Mouse (Mus musculus): ENCODE data around the gene Clvs2. TPM values are rescaled to one million over a fixed set of nuclear protein-coding genes. Genes with fewer than 3 reads are reported as not detected.

Clvs2 gene
- total RNA-seq (2015), result not detected in 2 replicates
- not detected in 2 replicates for total RNA-seq (2017)

DNA sequence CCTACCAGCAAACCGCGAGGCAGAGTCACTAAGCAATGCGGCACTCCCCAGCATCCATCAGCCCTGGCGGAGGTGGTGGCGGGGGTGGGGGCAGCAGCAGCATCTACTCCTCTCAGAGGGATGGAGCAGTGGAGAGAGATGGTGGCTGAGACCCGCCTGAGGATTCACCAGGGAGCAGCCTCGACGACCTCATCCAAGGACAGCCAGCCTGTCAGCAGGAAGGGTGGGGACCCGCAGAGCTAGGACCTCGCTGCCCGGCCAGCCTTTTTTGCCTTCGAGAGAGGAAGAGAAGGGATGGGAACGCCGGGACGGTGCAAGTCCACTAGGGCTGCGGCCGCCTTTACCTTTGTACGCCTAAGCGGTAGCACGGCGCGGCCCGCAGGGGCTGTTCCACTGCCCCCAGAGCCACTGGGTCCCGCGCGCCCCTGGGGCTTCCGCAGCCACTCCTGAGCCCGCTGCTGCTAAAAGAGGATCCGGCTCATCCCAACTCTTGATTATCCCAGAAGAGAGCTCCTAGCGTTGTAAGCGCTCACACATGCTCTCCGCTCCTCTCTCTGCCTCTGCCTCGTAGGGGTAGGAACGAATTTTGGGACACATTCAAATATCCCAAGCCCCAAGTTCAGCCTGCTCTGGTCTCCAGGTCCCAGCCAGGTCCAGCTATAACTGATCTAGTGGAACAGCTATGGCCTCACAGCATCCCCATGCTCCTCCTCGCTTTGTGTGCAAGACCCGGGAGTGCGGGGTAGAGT is at the start of gene Clvs2:
Gene Clvs2, minus strand, starts transcription at position 639 of the 749 bp plus-strand sequence.
- no peak for ATAC-seq (ENCODE audit: poor library complexity, severe bottlenecking)

DNA sequence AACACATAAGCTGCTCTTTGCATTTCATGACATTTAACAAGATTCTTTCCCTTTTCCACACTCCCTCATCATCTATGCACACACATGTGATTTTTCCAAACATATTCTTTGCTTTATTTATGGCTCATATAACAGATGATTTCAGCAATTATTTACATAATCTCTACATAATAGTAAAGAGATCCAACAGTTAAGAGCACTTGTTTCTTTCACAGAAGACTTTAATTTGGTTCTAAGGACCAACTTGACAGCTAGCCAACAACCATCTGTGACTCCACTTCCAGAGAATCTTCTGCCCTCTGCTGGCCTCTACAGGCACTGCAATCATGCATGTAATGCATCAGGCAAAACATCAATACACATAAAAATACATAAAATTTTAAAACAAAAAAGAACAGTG is 28.6 kb upstream of the Clvs2 start:
- no peak for ATAC-seq (ENCODE audit: poor library complexity, severe bottlenecking)

DNA sequence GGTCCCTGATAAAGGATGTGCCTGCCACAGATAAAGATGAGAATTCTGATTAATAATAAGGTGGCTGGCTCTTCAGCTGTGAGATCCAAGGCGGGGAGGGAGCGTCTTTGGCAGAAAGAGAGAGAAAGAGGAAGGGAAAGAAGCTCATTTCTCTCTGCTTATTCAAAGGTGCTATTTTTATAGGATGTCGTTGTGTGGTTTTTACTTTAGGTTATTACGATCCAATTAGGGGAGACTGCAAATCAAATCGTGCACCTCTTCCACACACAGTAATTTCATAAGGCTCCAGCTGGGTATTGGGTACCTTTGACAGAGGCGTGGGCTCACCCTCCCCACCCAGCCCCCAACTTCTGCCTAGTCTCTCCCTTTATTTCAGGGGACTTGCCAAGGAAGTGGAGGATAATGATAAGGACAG is 985 bp downstream of the Clvs2 start:
- no peak for ATAC-seq (ENCODE audit: poor library complexity, severe bottlenecking)

DNA sequence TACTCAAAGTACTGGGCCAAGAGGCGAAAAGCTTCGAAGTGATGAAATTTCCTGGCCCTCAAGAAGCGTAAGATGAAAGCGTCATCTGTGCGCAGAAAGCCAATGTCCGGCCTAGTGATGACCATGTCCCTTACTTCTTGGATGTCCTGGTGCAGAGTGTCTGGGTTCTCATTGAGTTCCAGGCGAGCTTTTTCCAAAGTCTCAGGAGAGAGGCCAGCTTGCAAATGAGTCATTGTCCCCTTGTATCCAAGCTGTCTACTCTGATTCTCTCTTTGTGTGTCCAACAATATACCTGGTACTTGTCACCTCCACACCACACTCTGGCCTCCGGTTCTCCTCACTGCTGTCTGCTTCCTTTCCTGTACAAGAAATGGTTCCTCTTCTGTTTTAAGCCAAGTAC is 1.9 kb downstream of the Clvs2 start:
- no peak for ATAC-seq (ENCODE audit: poor library complexity, severe bottlenecking)

DNA sequence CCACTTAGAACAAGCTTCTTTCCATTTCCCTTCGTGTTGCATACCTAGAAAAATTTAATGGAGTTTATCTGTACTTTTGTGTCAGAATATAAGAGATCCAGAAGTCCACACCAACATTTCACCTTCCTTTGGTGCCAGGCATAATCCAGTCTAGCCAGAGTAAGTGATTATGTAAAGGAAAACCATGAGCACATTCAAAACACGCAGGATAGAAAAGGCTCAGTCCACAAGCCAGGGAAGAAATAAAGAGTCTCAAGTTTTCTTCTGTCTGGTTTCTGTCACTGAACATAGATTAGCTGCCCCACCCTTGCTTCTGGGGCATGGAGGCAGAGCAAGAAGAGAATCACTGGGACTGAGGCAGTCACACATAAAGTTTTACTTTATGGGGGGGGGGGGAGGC is 8.4 kb downstream of the Clvs2 start:
- ATAC-seq (ENCODE audit: poor library complexity, severe bottlenecking), result no peak

DNA sequence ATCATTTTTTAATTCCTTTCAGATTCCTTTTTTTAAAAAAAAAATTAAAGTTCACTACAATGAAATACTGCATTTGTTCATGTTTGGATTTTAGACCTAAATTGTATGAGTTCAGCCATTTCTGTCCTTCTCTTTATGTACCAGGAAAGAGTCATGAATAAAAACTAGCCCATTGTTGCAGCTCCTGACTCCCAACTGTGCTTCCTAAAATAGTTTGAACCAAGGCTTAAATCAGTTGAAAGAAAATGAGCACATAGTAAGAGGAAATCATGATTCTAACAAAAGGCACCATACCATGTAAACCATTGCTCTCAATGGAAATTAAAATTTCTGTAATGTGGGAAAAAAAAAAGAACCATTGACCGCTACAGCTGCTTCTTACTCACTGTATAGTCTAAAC is 11.4 kb downstream of the Clvs2 start:
- no peak for ATAC-seq (ENCODE audit: poor library complexity, severe bottlenecking)

DNA sequence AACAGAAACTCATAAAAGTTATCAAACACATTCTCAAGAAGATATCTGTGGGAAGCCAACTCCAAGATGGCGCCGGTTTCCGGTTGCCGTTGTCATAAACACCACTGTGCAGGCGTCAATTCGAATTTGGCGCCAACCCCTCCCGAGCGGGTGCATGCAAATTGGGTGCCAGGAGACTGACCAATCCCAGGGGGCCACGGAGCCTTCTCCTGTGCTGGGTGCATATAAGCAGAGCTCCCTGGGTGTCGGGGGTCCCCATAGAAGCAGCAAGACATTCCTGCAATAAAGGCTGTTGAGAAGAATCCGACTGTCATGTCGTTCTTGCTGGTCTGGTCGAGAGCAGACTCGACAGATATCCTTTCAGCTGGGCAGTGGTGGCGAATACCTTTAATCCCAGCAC is 31.8 kb downstream of the Clvs2 start:
- ATAC-seq (ENCODE audit: poor library complexity, severe bottlenecking), result no peak

DNA sequence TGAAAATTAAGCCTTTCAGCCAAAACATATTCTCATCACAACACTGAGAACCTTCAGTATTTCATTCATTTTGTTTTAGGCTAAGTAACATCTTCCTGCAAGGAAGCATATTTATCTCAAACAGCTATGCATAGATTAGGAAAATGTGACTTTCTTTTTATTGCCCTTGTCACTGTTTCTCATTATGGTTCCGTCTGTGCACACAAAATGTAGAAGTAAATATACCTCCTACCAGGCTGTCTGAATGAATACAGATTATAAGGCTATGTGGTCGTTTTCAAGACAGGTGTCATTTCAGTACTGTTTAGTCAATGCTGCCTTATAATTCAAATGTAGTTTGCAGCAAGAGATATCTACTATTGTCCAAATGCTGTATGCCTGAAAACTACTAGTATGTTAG is 35.8 kb downstream of the Clvs2 start:
- no peak for ATAC-seq (ENCODE audit: poor library complexity, severe bottlenecking)

DNA sequence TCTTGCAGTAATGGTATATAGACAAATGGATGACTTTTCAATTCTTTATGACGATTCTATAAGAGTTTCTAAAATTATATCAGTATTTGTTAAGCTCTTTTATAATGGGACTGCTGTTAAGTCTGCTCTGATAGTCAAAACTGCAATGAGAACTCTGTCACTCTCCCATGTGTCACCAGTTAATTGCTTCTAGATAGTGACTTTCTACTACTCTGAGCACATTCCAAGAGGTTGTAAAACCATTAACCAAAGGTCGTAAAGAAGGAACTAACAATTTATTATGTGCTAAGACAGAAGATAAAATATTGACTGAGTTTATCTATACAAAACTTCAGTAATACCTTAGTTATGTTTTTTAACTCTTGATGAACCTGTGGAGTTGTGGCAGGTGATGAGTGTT is 37.5 kb downstream of the Clvs2 start:
- no peak for ATAC-seq (ENCODE audit: poor library complexity, severe bottlenecking)

DNA sequence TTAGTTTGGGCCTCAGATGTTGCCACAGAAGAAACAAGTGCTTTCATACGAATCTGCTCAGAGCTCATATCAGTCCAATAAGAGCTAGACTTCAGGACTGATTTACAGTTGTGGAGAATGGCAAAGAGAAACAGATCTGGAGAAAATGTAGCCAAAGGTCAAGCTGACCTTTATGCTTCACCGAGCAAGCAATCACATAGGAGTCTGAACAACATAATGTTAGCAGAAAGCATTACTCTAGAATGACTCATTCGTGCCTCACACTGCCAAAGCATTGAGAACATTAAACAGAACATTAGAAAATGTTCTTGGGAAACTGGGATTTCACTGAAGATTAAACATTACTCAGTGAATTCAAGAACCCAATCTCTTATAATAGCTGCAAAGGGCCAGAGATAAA is 66.5 kb downstream of the Clvs2 start:
- ATAC-seq (ENCODE audit: poor library complexity, severe bottlenecking), result no peak

DNA sequence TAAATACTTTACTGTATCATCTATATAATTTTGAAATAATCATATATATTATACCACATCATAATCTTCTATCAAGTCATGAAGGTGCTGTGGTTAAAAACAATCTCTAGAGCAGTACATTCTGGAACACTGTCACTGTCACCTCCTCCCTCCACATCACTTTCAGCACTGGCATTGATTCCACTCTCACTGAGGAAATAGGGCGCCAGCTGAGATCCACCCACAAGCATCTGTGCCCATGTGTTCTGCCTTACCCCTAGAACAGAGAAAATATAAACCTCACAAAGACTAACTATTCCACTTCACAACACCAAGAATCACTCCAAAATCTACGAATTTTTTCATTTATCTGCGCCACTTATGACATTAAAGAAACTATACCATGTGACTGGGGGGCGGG is 84.2 kb downstream of the Clvs2 start:
- ATAC-seq (ENCODE audit: poor library complexity, severe bottlenecking), result no peak

Other genes starting within 250 kb of the Clvs2 start
- not detected in 2 replicates for gene Sult3a2, start 161.9 kb upstream of the Clvs2 start, total RNA-seq (2015)
- not detected in 2 replicates for gene Sult3a2, start 161.9 kb upstream of the Clvs2 start, total RNA-seq (2017)
- gene Sult3a1, start 233.0 kb upstream of the Clvs2 start, total RNA-seq (2015), result not detected in 2 replicates
- gene Sult3a1, start 233.0 kb upstream of the Clvs2 start, total RNA-seq (2017), result not detected in 2 replicates

All from megakaryocyte, adult 5-6 weeks (primary cell).